Mouse (Mus musculus) small intestine, adult 2 months (tissue): Measurements from ENCODE around the gene Patz1.

Experiments used
- CTCF ChIP-seq: fragments of 200-500 bp; IDR thresholded peaks from 2 replicates; pipeline ENCODE4 v1.5.1; 2012; ENCODE audit warnings: low read depth, mild to moderate bottlenecking, control low read depth, inconsistent platforms, low read length, moderate library complexity, mixed read lengths; ENCODE audit not compliant: insufficient replicate concordance, insufficient read length; ENCODE audit errors: extremely low read depth
- POLR2A ChIP-seq: fragments of 200-500 bp; IDR thresholded peaks from 2 replicates; pipeline ENCODE4 v1.6.1; 2012; ENCODE audit warnings: low read depth, mild to moderate bottlenecking, control low read depth, inconsistent platforms, low read length, moderate library complexity

DNA sequence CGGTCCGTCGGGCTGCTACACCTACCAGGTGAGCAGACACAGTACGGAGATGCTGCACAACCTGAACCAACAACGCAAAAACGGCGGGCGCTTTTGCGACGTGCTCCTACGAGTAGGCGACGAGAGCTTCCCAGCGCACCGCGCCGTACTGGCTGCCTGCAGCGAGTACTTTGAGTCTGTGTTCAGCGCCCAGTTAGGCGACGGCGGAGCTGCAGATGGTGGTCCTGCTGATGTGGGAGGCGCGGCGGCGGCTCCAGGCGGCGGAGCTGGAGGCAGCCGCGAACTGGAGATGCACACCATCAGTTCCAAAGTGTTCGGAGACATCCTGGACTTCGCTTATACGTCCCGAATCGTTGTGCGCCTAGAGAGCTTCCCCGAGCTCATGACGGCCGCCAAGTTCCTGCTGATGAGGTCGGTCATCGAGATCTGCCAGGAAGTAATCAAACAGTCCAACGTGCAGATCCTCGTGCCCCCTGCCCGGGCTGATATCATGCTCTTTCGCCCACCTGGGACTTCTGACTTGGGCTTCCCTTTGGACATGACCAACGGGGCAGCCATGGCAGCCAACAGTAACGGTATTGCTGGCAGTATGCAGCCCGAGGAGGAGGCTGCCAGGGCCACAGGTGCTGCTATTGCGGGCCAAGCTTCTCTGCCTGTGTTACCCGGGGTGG lies 2.1 kb downstream of the Patz1 start:
- TF ChIP-seq POLR2A (no peak; the same call in 1 of the 2 replicates), CTCF (no peak)
